Mouse (Mus musculus) mammary gland, adult 2 months (tissue): ENCODE measurements around the gene Lyrm4. TPM values are rescaled to one million over a fixed set of nuclear protein-coding genes. Genes with fewer than 3 reads are reported as not detected.

Experiments used
- polyA plus RNA-seq: library from polyadenylated mRNA; depleted of rRNA; stranded (reverse); fragments of >200 nt; gene quantifications from 2 replicates; pipeline ENCODE4 v1.2.3, GENCODE M21; 2012; ENCODE audit warnings: low replicate concordance; rRNA removed

Lyrm4 gene
- 3.6 and 4.1 TPM in 2 replicates for polyA plus RNA-seq

GRCm38 (mm10) chr13:36117143-36118014 is at the start of gene Lyrm4, which contains the start of gene Fars2:
TSS of gene Lyrm4 (minus strand) at chr13:36117526.
TSS of gene Fars2 (plus strand) at chr13:36117412.

GRCm38 (mm10) chr13:35958539-35958938 is 158.8 kb downstream of the Lyrm4 start, which contains the start of gene Ppp1r3g:
TSS of gene Ppp1r3g (plus strand) at chr13:35958839.

Other genes with a start within 250 kb of the Lyrm4 start
- gene Rpp40, start 211.2 kb downstream of the Lyrm4 start, polyA plus RNA-seq = 3.4 and 6.8 TPM in 2 replicates
- gene Ppp1r3g, start 158.7 kb downstream of the Lyrm4 start, polyA plus RNA-seq = 0.04 and 0.07 TPM in 2 replicates
- 36.6 and 61.7 TPM in 2 replicates for gene Fars2, start 114 bp downstream of the Lyrm4 start, polyA plus RNA-seq